Mouse (Mus musculus): ENCODE measurements at regions not wholly inside any gene's neighbourhood (a gene's known extent, or its start where the extent isn't known, plus 50 kb on each side); places are given as distances from the start of the nearest gene placed in this dataset.
A peak's percentile ranks its signal among the peaks of the same experiment; 100 is the strongest.

GRCm38 (mm10) chr15:85634322-85635141 is 52.3 kb upstream of the Wnt7b start:
- Histone ChIP-seq H3K9ac (peak overlapping the region; percentile 54), H3K9me3 (no peaks in the 10 kb centered on the region), H3K4me1 (peaks cover 16% of the 10 kb centered on the region), H3K4me2 (peak overlapping the region; percentile 65), H3K36me3 (replicated peaks) (no peaks in the 10 kb centered on the region), H3K4me3 (replicated peaks) (peak overlapping the region; percentile 57), H3K27me3 (peaks cover 31% of the 10 kb centered on the region), H3K27ac (peak overlapping the region; percentile 70)
- WGBS, result under 1% methylated on average over 58 of the region's 58 CpGs
- ATAC-seq (ENCODE audit: low FRiP score), result peak; percentile 98

GRCm38 (mm10) chr15:85635425-85635824 is 53.2 kb upstream of the Wnt7b start:
- Histone ChIP-seq H3K36me3 (replicated peaks) (no peaks in the 10 kb centered on the region), H3K9ac (peak overlapping the region; percentile 54; the same call in 1 of the 2 replicates), H3K4me2 (peak overlapping the region; percentile 65), H3K9me3 (no peaks in the 10 kb centered on the region), H3K27me3 (peaks cover 25% of the 10 kb centered on the region), H3K4me3 (replicated peaks) (peak overlapping the region; percentile 57), H3K4me1 (peaks cover 16% of the 10 kb centered on the region), H3K27ac (no peak overlapping the region)
- WGBS, result 94% methylated on average over 6 of the region's 6 CpGs
- ATAC-seq (ENCODE audit: low FRiP score), result no peak

- Histone ChIP-seq H3K9me3 (no peaks in the 10 kb centered on the region), H3K4me1 (peaks cover 4% of the 10 kb centered on the region; the same call in 1 of the 2 replicates), H3K27me3 (peaks cover 57% of the 10 kb centered on the region), H3K4me2 (no peak overlapping the region), H3K27ac (no peak overlapping the region), H3K36me3 (replicated peaks) (no peaks in the 10 kb centered on the region), H3K4me3 (replicated peaks) (no peak overlapping the region), H3K9ac (no peak overlapping the region)
- WGBS, result 74% methylated on average over 2 of the region's 2 CpGs
- no peak for ATAC-seq (ENCODE audit: low FRiP score)
Measured at GRCm38 (mm10) chr15:85639566-85639965, 57.3 kb upstream of the Wnt7b start.

- ATAC-seq (ENCODE audit: low FRiP score), result no peak
- Histone ChIP-seq H3K27ac (no peak overlapping the region), H3K4me1 (peaks cover 13% of the 10 kb centered on the region), H3K4me3 (replicated peaks) (no peak overlapping the region), H3K27me3 (peaks cover 69% of the 10 kb centered on the region), H3K36me3 (replicated peaks) (no peaks in the 10 kb centered on the region), H3K9me3 (no peaks in the 10 kb centered on the region), H3K9ac (no peak overlapping the region; the same call in 1 of the 2 replicates), H3K4me2 (no peak overlapping the region)
- 77% methylated on average over 15 of the region's 15 CpGs for WGBS
Measured at GRCm38 (mm10) chr15:85641120-85642080, 59.1 kb upstream of the Wnt7b start.

GRCm38 (mm10) chr15:85645396-85645795 is 63.1 kb upstream of the Wnt7b start:
- H3K9ac ChIP-seq, result peak overlapping the region; percentile 44; the same call in 1 of the 2 replicates
- H3K27ac ChIP-seq, result no peak overlapping the region
- H3K9me3 ChIP-seq, result no peaks in the 10 kb centered on the region
- no peaks in the 10 kb centered on the region for H3K36me3 ChIP-seq (replicated peaks)
- no peak for ATAC-seq (ENCODE audit: low FRiP score)
- peaks cover 92% of the 10 kb centered on the region for H3K27me3 ChIP-seq
- H3K4me2 ChIP-seq, result no peak overlapping the region
- H3K4me1 ChIP-seq, result peaks cover 19% of the 10 kb centered on the region
- H3K4me3 ChIP-seq (replicated peaks), result no peak overlapping the region
- 59% methylated on average over 8 of the region's 8 CpGs for WGBS

- peak overlapping the region; percentile 50 for H3K4me2 ChIP-seq
- no peaks in the 10 kb centered on the region for H3K36me3 ChIP-seq (replicated peaks)
- 0 out of 2 replicates have a peak overlapping the region, but pooled peaks have one; percentile 14 for H3K27ac ChIP-seq
- peaks cover 93% of the 10 kb centered on the region for H3K27me3 ChIP-seq
- WGBS, result 1% methylated on average over 33 of the region's 33 CpGs
- no peaks in the 10 kb centered on the region for H3K9me3 ChIP-seq
- peaks cover 19% of the 10 kb centered on the region for H3K4me1 ChIP-seq
- H3K9ac ChIP-seq, result peak overlapping the region; percentile 44
- ATAC-seq (ENCODE audit: low FRiP score), result peak; percentile 33; the same call in 1 of the 2 replicates
- peak overlapping the region; percentile 27 for H3K4me3 ChIP-seq (replicated peaks)
Measured at GRCm38 (mm10) chr15:85645971-85646638, 63.8 kb upstream of the Wnt7b start.

GRCm38 (mm10) chr15:85646639-85647277 is 64.5 kb upstream of the Wnt7b start:
- WGBS, result 32% methylated on average over 8 of the region's 10 CpGs
- H3K9ac ChIP-seq, result peak overlapping the region; percentile 44; the same call in 1 of the 2 replicates
- peaks cover 19% of the 10 kb centered on the region for H3K4me1 ChIP-seq
- H3K27me3 ChIP-seq, result peaks cover 93% of the 10 kb centered on the region
- ATAC-seq (ENCODE audit: low FRiP score), result 0 out of 2 replicates have a peak, but pooled peaks have one; percentile 11
- H3K9me3 ChIP-seq, result no peaks in the 10 kb centered on the region
- peak overlapping the region; percentile 27 for H3K4me3 ChIP-seq (replicated peaks)
- no peaks in the 10 kb centered on the region for H3K36me3 ChIP-seq (replicated peaks)
- peak overlapping the region; percentile 50 for H3K4me2 ChIP-seq
- 0 out of 2 replicates have a peak overlapping the region, but pooled peaks have one; percentile 14 for H3K27ac ChIP-seq

GRCm38 (mm10) chr15:85647593-85647992 is 65.3 kb upstream of the Wnt7b start:
- ATAC-seq (ENCODE audit: low FRiP score), result no peak
- Histone ChIP-seq H3K27ac (no peak overlapping the region), H3K4me3 (replicated peaks) (no peak overlapping the region), H3K9ac (no peak overlapping the region), H3K9me3 (no peaks in the 10 kb centered on the region), H3K36me3 (replicated peaks) (no peaks in the 10 kb centered on the region), H3K27me3 (peaks cover 98% of the 10 kb centered on the region), H3K4me1 (peaks cover 28% of the 10 kb centered on the region), H3K4me2 (no peak overlapping the region)
- 74% methylated on average over 6 of the region's 6 CpGs for WGBS

GRCm38 (mm10) chr15:85650241-85650640 is 68.0 kb upstream of the Wnt7b start:
- Histone ChIP-seq H3K36me3 (replicated peaks) (no peaks in the 10 kb centered on the region), H3K4me2 (no peak overlapping the region), H3K4me1 (peaks cover 51% of the 10 kb centered on the region), H3K9ac (no peak overlapping the region), H3K27me3 (peaks cover 97% of the 10 kb centered on the region), H3K4me3 (replicated peaks) (no peak overlapping the region), H3K27ac (no peak overlapping the region), H3K9me3 (no peaks in the 10 kb centered on the region)
- ATAC-seq (ENCODE audit: low FRiP score), result no peak
- WGBS, result 77% methylated on average over 5 of the region's 5 CpGs

- WGBS, result 80% methylated on average over 9 of the region's 9 CpGs
- no peak overlapping the region for H3K9ac ChIP-seq
- H3K36me3 ChIP-seq (replicated peaks), result no peaks in the 10 kb centered on the region
- H3K27me3 ChIP-seq, result peaks cover 94% of the 10 kb centered on the region
- no peak overlapping the region for H3K4me3 ChIP-seq (replicated peaks)
- H3K9me3 ChIP-seq, result no peaks in the 10 kb centered on the region
- H3K4me1 ChIP-seq, result peaks cover 43% of the 10 kb centered on the region
- ATAC-seq (ENCODE audit: low FRiP score), result no peak
- no peak overlapping the region for H3K4me2 ChIP-seq
- H3K27ac ChIP-seq, result peak overlapping the region; percentile 95; the same call in 1 of the 2 replicates
Measured at GRCm38 (mm10) chr15:85651718-85652420, 69.6 kb upstream of the Wnt7b start.

GRCm38 (mm10) chr15:85652431-85652830 is 70.2 kb upstream of the Wnt7b start:
- Histone ChIP-seq H3K4me2 (0 out of 2 replicates have a peak overlapping the region, but pooled peaks have one; percentile 53), H3K4me1 (peaks cover 42% of the 10 kb centered on the region), H3K36me3 (replicated peaks) (no peaks in the 10 kb centered on the region), H3K9me3 (no peaks in the 10 kb centered on the region), H3K9ac (peak overlapping the region; percentile 25; the same call in 1 of the 2 replicates), H3K4me3 (replicated peaks) (no peak overlapping the region), H3K27ac (peak overlapping the region; percentile 95), H3K27me3 (peaks cover 94% of the 10 kb centered on the region)
- WGBS, result 90% methylated on average over 5 of the region's 5 CpGs
- peak; percentile 9; the same call in 1 of the 2 replicates for ATAC-seq (ENCODE audit: low FRiP score)
